Mouse (Mus musculus) c-Kit-negative CD71-positive TER-119-positive erythroid progenitor cells, embryonic 14.5 days (primary cell): Measurements from ENCODE around the gene Irf2.

Source experiments
- DNase-seq: peaks from one replicate; pipeline ENCODE4 v3.0.0-alpha.2; 2013; ENCODE audit warnings: low read depth, low spot score

Gene Irf2

DNA sequence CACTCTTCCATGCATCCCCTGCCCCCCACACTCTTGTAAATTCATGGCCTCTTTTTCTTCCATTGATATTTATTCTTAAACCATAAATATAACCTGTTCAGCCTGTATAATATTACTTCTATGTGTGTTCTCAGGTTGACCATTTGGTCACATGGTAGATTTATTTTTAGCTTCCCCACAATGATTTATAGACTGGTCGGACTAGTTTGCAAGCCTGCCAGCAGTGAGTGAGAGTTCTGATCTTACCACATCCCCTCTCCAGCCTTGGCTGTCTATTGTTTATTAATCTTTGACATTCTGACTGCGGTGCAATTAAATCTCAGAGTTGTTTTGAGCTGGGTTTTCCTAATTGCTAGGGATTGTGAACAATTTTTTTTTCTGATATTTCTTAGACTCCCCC is 60.2 kb downstream of the Irf2 start:
- no peak for DNase-seq

DNA sequence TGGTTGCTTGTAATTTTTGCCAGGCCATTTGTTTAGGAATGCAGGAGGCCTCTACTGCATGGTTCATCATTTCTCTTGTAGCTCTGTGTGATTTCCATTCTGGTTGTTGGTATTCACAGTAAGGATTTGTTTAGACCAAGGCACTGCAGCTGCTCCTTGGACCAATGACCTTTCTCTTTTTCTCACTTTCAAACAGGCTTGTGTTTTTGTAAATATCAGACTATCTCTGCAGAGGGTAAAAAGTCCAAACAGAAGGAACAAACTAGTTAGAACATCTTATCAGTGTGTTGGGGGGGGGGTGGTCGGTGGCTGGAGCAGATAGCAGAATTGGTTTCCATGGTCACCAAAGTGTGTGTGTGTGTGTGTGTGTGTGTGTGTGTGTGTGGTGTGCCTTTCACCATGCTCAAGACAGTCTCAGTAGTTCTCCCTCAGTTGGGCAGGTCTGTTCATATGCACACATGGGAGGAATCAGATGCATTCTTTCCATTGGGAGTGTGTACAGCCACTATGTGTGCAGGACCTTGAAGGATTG is 61.7 kb downstream of the Irf2 start:
- DNase-seq = no peak

DNA sequence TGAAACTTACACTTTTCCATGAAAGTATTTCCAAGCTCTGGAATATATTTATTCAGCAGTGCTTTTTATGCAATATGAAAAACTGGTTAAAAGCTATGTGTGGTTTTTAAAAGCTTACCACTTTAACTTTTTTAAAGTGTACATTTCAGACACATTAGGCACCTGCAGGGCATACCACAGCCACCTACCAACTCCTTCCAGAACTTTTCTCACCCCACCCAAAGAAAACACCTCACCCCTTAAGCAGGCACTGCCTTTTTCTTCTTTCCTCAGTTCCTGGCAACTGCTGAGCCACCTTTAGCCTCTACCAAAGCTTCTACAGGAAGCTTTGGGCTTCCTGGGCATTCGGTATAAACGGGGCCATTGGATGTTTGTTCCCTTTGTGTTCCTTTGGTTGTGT is 62.5 kb downstream of the Irf2 start:
- DNase-seq = no peak

DNA sequence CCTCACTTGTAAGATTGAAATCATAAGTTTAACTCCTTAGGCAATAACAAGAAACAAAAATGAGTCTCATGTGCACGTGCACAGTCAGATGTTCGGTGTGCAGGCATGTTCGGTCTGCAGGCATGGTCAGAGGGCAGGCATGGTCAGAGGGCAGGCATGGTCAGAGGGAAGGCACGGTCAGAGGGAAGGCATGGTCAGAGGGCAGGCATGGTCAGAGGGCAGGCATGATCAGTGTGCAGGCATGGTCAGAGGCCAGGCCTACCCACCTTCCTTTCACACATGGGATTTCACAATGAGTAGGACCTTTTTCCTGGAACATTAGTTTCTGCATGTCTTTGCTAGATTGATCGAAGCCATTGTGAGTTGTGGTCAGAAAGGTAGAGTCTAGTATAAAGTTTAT is 65.2 kb downstream of the Irf2 start:
- no peak for DNase-seq

DNA sequence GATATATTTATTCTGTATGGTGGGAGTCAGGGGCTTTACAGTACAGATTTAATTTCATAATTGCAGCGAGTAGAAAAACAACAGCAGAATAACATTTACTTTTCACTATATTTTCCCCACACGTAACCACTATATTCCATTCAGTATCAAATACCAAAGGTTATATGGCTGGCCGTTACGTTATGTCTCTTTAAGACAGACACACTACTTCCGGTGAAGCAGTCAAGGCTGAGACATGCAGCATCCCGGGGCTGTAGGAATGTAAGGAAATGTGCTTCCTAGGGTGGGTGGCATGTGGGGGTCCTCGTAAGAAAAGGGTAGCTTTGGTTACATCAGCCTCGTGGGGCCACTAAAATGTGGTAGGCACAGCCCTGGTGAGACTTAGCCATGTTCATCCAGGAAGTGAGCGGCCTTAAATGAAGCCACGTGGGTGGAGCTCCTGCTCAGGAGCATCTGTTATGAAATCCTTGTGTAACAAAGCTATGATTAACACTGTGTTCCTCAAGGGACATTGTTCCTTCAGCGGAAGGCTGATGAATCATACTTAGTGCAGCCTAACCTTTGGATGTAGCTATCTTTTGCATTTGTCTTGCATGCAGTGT is 71.6 kb downstream of the Irf2 start:
- no peak for DNase-seq

DNA sequence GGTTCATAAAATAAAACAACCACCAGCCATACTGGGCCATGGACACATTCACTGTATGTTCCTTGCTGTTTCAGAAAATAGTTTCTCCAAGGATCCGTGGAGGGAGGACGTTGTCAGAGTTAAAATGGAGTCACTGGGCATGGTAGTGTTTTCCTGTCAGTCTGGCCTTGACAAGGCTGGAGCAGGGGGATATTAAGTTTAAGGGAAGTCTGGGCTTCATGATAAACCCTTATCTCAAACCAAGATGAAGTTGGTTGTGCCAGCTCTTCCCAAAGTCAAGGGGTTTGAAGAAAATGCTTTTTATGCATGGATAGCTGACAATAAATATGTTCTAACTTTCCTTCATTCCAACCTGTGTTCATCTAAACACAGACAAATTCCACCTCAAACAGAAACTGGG is 72.4 kb downstream of the Irf2 start:
- DNase-seq = no peak

DNA sequence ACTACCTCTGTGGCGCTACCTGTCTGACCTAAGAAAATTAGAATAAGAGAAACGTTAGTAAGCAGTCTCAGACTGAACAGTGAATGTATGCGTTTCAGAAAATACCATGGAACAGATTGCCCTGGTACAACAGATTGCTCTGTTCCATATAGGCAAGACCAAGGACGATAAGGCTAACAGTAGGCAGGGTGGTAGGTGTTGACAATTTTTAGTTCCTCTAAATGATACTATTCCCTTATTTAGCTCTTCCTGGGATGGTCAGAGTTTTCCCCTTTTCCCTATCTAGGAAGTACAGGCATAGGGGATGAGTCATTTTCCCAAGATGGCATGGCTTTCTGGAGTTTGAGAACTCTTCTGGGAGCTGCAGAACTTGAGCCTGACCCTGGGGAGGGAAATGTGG is 73.4 kb downstream of the Irf2 start:
- no peak for DNase-seq

DNA sequence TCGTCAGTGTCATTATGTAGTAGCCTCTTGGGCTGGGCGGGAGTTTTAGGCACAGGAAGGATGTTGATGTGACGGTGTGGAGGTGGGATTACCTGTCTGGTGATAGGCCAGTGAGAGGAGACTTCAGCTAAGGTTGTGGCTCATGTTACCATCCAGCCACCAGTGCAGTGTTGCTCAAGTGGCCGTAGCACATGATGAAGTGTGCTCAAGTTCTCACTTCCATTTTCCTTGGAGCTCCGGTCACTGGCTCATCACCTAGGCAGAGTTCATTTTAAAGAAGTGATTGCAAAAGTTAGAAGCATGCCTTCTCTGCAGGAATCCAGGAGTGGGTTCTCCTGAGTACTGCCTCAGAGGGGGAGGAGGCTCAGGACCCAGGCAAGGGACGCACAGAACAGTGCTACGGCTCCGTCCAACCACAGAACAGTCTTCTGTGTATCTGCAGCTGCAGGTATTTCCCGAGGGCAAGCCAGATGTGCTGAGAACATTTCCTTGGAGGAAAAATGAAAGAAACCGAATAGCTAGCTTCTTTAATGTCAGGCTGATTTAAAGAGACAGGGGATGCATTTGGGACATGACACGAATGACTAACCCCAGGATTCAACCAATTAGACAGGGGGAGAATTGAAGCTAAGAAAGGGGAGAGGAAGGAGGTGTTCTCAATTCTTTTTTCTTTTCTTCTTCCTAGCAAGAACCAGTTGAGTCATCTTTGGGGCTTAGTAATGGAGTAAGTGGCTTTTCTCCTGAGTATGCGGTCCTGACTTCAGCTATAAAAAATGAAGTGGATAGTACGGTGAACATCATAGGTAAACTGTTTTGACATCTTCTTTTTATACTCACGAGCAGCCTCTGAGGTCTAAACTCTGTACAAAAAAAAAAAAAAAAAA is 78.8 kb downstream of the Irf2 start:
- DNase-seq = no peak

DNA sequence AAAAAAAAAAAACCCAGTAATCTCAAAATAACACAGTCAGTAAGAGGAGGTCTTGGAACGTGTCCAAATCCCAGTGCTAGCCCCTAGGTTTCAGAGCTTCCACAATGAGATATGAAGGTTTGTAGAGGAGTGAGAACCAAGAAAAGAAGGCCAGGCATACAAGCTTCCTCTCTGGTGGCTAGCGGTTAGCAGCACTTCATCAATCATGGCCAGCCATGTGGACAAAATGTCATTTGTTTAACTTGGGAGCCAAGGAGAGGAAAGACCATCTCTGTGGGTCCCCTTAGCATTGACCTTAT is 79.4 kb downstream of the Irf2 start:
- DNase-seq = no peak

DNA sequence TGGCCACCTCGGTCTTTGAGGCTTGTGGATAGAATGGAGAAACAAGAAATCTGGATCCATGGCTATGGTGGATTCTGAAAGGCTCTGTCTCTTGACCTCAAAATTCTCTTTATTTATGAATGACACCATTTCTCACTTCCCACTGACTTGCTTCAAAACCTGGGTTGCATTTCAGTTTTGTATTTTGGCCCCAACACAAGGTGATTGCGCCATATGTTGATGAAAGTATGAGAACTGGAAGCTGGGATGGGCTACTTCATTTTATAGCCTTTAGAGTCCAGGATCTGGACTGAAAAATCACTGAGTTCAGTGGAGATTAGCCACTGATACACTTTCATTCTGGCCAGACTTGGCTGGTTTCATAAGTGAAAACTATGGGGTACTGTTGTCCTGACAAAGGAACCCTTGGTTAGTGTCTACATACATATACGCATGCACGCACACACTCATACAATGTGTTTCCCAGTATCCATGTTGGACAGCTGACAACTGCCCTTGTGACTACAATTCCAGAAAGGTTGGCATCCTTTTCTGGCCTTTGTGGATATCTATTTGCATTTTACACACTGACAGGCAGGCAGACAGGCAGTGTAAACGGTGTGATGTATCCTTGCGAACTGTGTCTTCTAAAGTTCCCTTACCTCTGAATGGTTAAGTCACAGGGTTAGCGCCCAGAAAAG is 89.3 kb downstream of the Irf2 start:
- DNase-seq = no peak

DNA sequence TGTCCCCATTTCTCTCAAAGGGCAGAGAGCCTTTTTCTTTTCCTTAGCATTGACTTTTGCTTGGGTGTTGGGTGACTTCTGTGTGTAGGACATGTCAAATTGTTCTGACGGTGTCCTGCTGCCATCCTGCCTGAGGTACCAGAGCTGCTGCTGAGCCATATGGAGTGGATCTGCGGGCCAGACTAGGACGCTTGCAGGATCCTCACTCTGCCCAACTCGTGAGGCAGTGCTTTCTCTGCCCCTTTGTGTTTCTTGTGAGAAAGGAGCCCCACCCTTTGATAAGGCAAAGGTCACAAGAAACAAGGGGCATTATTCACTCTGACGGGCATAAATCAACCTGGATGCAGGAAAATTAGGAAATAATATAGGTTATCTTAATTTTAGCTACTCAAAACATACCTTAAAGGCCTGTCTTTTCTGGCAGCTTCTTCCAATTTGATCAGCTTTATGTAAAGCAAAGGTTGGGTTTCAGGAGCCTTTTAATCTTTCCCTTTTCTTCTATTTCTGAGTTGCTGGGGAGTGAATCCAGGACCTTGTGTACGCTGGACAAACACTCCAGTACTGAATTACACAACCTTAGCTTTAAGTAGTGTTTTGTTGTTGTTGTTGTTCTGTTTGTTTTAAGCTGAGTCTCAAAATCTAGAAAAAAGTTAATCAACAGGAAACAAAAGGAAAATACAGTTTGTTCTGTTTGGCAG is 90.0 kb downstream of the Irf2 start:
- DNase-seq = no peak

DNA sequence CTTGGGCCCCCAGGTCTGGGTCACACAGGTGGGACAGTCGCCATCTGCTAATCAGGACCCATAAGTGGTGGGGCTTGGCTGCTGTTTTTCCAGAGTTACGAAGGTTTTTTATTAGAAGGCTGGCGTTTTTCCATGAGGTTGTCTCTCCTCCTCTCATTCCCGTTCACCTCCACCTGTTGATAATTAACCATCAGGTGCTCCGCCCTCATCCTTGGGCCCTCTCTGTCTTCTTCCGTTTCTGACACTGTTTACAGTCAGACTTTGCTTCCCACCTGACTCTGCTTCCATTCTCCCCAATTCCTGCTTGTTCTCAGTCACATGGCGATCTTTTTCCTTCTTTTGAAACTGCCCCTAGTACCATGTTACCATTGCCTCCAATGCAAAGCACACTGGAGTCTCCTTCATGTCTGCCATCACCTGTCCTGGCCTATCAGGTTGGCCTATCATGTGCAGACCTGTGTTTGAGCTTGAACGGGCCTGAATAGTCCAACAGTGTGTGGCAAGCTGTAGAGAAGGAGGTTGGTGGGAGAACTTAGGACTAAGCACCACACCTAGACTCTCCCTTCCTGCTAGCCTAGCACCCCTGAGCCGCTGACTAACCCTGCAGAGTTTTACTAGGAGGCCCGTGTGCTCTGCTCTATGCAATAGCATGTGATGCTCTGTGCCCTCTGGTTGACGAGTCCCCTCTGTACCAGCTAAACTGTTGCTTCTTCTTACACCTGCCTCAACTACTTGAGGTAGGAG is 90.8 kb downstream of the Irf2 start:
- no peak for DNase-seq

DNA sequence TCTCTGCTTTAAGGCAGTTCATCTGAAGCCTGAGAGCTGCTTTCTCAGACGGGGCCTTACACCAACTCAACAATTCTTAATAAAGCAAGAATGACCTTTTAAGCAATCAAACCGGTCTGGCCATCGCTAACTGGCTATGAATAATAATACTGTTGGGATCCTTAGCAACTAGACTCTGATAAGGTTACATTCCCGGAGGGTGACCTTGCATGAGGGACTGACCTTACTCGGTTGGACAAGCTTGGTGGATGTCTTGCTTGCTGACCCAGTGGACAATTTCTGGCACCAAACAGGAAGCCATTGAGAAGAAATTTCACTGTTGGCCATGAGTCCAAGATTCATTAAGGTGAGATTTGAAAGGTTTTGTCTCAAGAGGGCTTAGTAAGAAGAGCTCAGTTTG is 92.4 kb downstream of the Irf2 start:
- no peak for DNase-seq

DNA sequence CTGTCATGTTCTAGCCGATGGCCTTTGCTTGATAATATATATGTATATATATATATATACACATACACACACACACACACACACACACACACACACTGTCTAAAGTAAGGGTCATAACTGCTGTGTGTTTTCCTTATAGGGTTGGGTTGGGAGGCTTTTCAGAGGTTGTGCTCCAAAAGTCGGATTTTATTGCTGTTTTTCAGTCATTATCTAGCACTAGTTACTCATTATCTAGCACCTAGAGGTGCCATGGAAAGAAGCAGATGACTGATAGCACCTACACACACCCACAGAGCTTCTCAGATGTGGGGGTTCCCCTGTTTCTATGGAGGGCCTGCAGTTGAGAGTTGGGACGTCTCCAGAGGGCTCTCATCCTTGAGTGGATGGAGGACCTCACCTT is 92.9 kb downstream of the Irf2 start:
- no peak for DNase-seq

DNA sequence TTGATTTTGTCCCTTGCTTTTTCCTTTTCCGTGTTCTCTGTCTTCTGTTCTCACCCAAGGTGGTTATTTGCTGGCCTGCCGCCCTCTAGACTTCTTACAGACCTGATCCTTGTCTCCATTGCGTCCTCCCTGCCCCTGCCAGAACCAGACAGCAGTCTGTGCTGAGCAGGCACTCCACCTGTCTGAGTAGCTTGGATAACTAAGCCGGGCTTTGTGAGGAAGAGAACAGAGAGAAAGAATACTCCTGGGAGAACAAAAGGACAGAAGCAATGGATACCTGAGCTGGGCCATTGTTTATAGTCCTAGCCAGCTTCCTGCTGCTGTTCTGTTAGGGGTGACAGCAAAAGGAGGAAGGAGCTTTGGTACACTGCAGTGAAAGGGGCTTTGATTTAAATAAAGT is 94.2 kb downstream of the Irf2 start:
- DNase-seq = no peak

DNA sequence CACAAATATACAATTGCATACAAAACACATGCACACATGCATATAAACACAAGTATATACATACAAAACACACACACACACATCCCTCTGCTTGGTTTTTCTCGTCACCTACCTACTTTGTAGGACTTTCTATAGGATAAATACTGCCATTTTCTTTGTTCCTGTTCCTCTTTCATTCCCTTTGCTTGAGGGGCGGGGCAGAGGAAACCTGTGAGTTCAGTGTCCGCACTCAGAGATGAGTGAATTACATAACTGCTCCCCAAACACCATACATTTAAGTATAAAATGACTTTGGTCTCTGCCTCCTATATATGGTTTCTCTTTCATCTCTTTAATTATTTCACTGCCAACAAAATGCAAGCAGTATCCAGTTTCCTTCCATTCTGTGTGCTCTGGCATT is 94.9 kb downstream of the Irf2 start:
- DNase-seq = no peak

DNA sequence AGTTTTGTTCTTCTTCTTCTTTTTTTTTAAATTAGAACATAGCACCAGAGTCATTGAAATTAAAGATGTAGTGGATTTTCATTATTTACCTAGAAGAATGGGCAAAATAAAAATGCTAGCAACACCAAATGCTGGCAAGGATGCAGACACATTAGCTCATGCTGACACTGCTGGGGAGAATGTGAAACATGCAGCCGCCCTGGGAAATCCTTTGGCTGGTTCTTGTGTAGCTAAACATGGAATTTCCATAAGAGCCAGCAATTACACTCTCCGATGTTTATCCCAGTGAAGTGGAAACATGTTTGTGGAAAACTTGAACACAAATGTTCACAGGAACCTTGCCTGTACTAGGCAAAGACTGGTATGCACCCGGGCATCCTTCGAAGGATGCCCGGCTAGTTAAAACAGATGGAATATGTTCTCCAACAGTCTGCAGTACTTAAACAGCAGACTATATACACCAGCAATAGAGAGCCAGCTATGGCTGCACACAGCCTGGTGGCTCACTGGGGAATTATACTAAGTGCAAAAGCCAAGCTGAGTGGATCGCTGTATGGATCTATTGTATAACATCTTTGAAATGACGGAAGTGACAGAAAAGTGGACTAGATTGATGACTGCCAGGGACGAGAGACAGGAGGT is 96.6 kb downstream of the Irf2 start:
- DNase-seq = no peak

DNA sequence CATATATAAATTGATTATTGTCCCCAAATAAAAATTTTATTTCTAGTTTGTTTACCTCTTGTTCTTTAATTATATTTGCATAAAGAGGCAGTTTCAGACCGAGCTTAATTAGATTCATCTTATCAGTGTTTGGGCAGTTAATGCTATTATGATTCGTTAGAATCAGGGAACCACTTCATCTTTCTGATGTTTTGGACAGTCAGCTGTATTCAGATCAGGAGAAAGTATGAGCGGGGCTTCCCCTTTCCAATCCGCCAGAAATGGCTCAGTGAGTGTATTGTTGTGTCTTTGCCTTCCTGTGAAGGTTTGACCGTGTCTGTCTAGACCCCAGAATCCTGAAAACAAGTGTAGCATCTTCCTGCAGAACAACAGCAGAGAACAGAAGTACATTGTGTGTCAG is 97.4 kb downstream of the Irf2 start:
- no peak for DNase-seq

DNA sequence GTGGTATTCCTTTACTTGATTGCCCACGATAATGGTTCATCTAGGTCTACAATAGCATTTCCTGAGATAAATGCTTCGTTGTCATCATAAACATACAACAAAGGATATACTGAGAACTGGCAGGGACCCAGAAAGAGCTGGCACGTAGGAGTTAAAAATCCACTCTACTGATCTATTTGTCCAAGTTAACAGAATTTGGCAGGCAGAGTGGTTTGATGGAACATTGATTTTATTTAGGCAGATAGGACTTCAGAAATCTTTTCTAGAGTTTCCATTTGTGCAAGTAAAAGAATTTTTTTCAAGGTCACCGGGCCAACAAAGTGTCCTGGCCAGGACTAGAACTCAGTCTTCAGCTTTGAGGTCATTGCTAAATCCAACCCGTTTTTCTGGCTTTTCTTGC is 98.5 kb downstream of the Irf2 start:
- no peak for DNase-seq

DNA sequence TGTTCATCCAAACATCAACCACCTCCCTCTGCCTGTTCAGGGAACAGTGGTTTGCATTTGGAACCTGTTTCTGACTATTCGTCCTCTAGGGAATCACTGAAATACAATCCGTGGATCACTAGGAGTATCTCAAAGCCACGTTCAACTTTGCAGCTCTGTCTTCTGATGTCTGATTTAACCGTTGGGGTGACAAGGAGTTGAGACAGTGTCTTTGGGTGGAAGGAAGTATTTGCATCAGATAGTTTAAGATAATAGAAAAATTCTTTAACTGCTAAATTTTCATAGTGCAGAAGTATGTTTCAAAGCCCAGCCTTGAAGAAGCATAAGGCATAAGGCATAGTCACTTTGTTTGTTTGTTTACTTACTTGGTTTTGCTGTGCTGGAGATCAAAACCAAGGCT is 100.9 kb downstream of the Irf2 start:
- DNase-seq = no peak

DNA sequence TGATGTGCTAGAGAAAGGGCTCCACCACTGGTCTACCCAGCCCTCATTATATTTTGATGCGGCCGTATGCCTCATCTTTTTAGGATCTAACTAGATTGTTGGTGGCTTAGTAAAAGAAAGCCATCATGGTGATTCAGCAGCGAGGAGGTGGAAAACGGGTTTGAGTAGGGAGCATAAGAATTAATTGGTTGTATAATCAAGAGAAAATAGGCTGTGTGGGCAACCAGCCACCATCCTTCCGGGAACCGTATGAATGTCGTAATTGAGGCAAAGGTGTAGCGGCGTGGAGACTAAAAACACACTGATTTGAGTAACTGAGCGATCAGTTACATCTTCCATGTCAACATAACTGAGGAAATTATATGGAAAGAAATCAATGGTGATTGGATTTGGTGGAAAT is 101.3 kb downstream of the Irf2 start:
- DNase-seq = no peak
